Mouse (Mus musculus) CH12.LX (cell line): Measurements from ENCODE around the gene Smo. TPM values are rescaled to one million over a fixed set of nuclear protein-coding genes. Genes with fewer than 3 reads are reported as not detected.

Experiments used
- DNase-seq: peaks from one replicate; pipeline ENCODE4 v3.0.0-alpha.2; 2013; ENCODE audit errors: extremely low read depth
- H3K27ac ChIP-seq: 2 replicates; pipeline ENCODE4 v1.5.1; 2012; ENCODE audit warnings: low read depth, mild to moderate bottlenecking, control low read depth, moderate library complexity; ENCODE audit not compliant: insufficient read depth
- H3K27me3 ChIP-seq: replicated peaks from 2 replicates; pipeline ENCODE3; 2012; ENCODE audit warnings: inconsistent platforms
- H3K36me3 ChIP-seq, 2 experiments: replicated peaks in 1 of 2; 2 replicates each; pipeline versions ENCODE3 to v1.6.1; 2012; ENCODE audit warnings: inconsistent platforms in 1 of 2, low read length in 1 of 2, mild to moderate bottlenecking in 1 of 2, mixed read lengths in 1 of 2, moderate library complexity in 1 of 2; ENCODE audit not compliant: control insufficient read depth in 1 of 2, insufficient read depth in 1 of 2
- H3K4me1 ChIP-seq, 2 experiments: 2 replicates each; pipeline ENCODE4 v1.6.1; 2012; ENCODE audit warnings: inconsistent platforms in 1 of 2, moderate library complexity in 1 of 2; ENCODE audit not compliant: insufficient read depth in 2 of 2, control insufficient read depth in 1 of 2
- H3K4me2 ChIP-seq: 2 replicates; pipeline ENCODE4 v1.6.1; 2012; ENCODE audit warnings: low read depth, mild to moderate bottlenecking, control low read depth; ENCODE audit not compliant: poor library complexity, insufficient read depth, severe bottlenecking
- H3K4me3 ChIP-seq, 3 experiments: fragments of 150-350 bp in 1 of 3; sonication (generic) in 1 of 3; replicated peaks in 1 of 3; 2 replicates each; pipeline versions ENCODE3 to v1.5.1; 2011 to 2012; ENCODE audit warnings: low read depth in 2 of 3, low read length in 2 of 3, mild to moderate bottlenecking in 2 of 3, moderate library complexity in 2 of 3, control low read depth in 1 of 3, improper control_type of control experiment in 1 of 3, inconsistent platforms in 1 of 3, mixed read lengths in 1 of 3; ENCODE audit not compliant: poor library complexity in 1 of 3
- H3K79me2 ChIP-seq: replicated peaks from 2 replicates; pipeline ENCODE4 v1.6.1; 2012; ENCODE audit warnings: mild to moderate bottlenecking, moderate library complexity; ENCODE audit not compliant: control insufficient read depth, poor library complexity, insufficient read depth, severe bottlenecking; ENCODE audit errors: extremely low read depth
- H3K9ac ChIP-seq: 2 replicates; pipeline ENCODE4 v1.6.1; 2012; ENCODE audit warnings: low read depth, mild to moderate bottlenecking, control low read depth, moderate library complexity; ENCODE audit not compliant: insufficient read depth
- H3K9me3 ChIP-seq: replicated peaks from 2 replicates; pipeline ENCODE3; 2012; ENCODE audit warnings: low read length, inconsistent platforms, mixed read lengths
- BHLHE40 ChIP-seq: IDR thresholded peaks from 2 replicates; pipeline ENCODE4 v1.6.1; 2011; ENCODE audit warnings: mild to moderate bottlenecking, low read depth, low read length, improper control_type of control experiment
- CTCF ChIP-seq, 2 experiments: IDR thresholded peaks in 1 of 2; conservative IDR thresholded peaks in 1 of 2; 2 replicates each; pipeline ENCODE4 v1.5.1; 2011 to 2012; ENCODE audit warnings: low read depth in 2 of 2, low read length in 2 of 2, improper control_type of control experiment in 1 of 2, inconsistent platforms in 1 of 2, mild to moderate bottlenecking in 1 of 2, moderate library complexity in 1 of 2
- E2F4 ChIP-seq: IDR thresholded peaks from 2 replicates; pipeline ENCODE4 v1.6.1; 2011; ENCODE audit warnings: low read depth, low read length, improper control_type of control experiment; ENCODE audit not compliant: insufficient replicate concordance
- ELF1 ChIP-seq: IDR thresholded peaks from 2 replicates; pipeline ENCODE4 v1.6.1; 2014; ENCODE audit warnings: low read depth, mild to moderate bottlenecking, inconsistent platforms, low read length, improper control_type of control experiment
- EP300 ChIP-seq: IDR thresholded peaks from 2 replicates; pipeline ENCODE4 v1.6.1; 2011; ENCODE audit warnings: low read length, improper control_type of control experiment
- GABPA ChIP-seq: IDR thresholded peaks from 2 replicates; pipeline ENCODE4 v1.6.1; 2012; ENCODE audit warnings: low read depth, low read length, improper control_type of control experiment, inconsistent platforms; ENCODE audit not compliant: insufficient replicate concordance
- HCFC1 ChIP-seq: IDR thresholded peaks from 2 replicates; pipeline ENCODE4 v1.6.1; 2012; ENCODE audit warnings: low read depth, mild to moderate bottlenecking, inconsistent platforms, low read length, improper control_type of control experiment
- IRF4 ChIP-seq: IDR thresholded peaks from 2 replicates; pipeline ENCODE4 v1.6.1; 2014; ENCODE audit warnings: low read depth, mild to moderate bottlenecking, inconsistent platforms, low read length, improper control_type of control experiment
- JUND ChIP-seq: conservative IDR thresholded peaks from 2 replicates; pipeline ENCODE4 v1.6.1; 2011; ENCODE audit warnings: low read depth, low read length, improper control_type of control experiment
- MAFK ChIP-seq: IDR thresholded peaks from 2 replicates; pipeline ENCODE4 v1.6.1; 2011; ENCODE audit warnings: low read length, improper control_type of control experiment; ENCODE audit not compliant: insufficient replicate concordance
- MAX ChIP-seq: IDR thresholded peaks from 2 replicates; pipeline ENCODE4 v1.6.1; 2011; ENCODE audit warnings: low read length, improper control_type of control experiment
- MXI1 ChIP-seq: IDR thresholded peaks from 2 replicates; pipeline ENCODE4 v1.6.1; 2011; ENCODE audit warnings: mild to moderate bottlenecking, low read depth, low read length, improper control_type of control experiment
- MYC ChIP-seq: IDR thresholded peaks from 2 replicates; pipeline ENCODE4 v1.6.1; 2011; ENCODE audit warnings: low read depth, mild to moderate bottlenecking, improper control_type of control experiment, low read length
- NELFE ChIP-seq: IDR thresholded peaks from 2 replicates; pipeline ENCODE4 v1.6.1; 2011; ENCODE audit warnings: low read depth, low read length, improper control_type of control experiment
- NRF1 ChIP-seq: IDR thresholded peaks from 2 replicates; pipeline ENCODE4 v1.6.1; 2014; ENCODE audit warnings: low read depth, mild to moderate bottlenecking, inconsistent platforms, low read length, improper control_type of control experiment, moderate library complexity
- PAX5 ChIP-seq: IDR thresholded peaks from 2 replicates; pipeline ENCODE4 v1.6.1; 2012; ENCODE audit warnings: low read length, inconsistent platforms, mixed read lengths
- POLR2A ChIP-seq: IDR thresholded peaks from 2 replicates; pipeline ENCODE4 v1.6.1; 2011; ENCODE audit warnings: low read depth, mild to moderate bottlenecking, improper control_type of control experiment, low read length
- RCOR1 ChIP-seq: conservative IDR thresholded peaks from 2 replicates; pipeline ENCODE4 v1.6.1; 2012; ENCODE audit warnings: low read depth, mild to moderate bottlenecking, inconsistent platforms, low read length, improper control_type of control experiment
- SIN3A ChIP-seq: IDR thresholded peaks from 2 replicates; pipeline ENCODE4 v1.6.1; 2012; ENCODE audit warnings: low read length, improper control_type of control experiment, inconsistent platforms
- SMC3 ChIP-seq: IDR thresholded peaks from 2 replicates; pipeline ENCODE4 v1.6.1; 2011; ENCODE audit warnings: low read depth, low read length, improper control_type of control experiment
- TBP ChIP-seq: conservative IDR thresholded peaks from 2 replicates; pipeline ENCODE4 v1.6.1; 2011; ENCODE audit warnings: low read depth, low read length, improper control_type of control experiment
- USF1 ChIP-seq: IDR thresholded peaks from 2 replicates; pipeline ENCODE4 v1.6.1; 2014; ENCODE audit warnings: low read depth, mild to moderate bottlenecking, inconsistent platforms, low read length, improper control_type of control experiment
- ZKSCAN1 ChIP-seq: IDR thresholded peaks from 2 replicates; pipeline ENCODE4 v1.6.1; 2012; ENCODE audit warnings: low read depth, inconsistent platforms, low read length, improper control_type of control experiment, borderline replicate concordance
- ZMIZ1 ChIP-seq: IDR thresholded peaks from 2 replicates; pipeline ENCODE4 v1.6.1; 2012; ENCODE audit warnings: low read depth, mild to moderate bottlenecking, inconsistent platforms, low read length, improper control_type of control experiment
- ZNF384 ChIP-seq: IDR thresholded peaks from 2 replicates; pipeline ENCODE4 v1.6.1; 2012; ENCODE audit warnings: low read depth, low read length, improper control_type of control experiment, inconsistent platforms
- dilution Hi-C: fragments of 300-500 bp; cut with MboI; formaldehyde crosslinking; loops from 2 replicates; pipeline ENCODE4 v1.14.3; 2020; ENCODE audit warnings: low sequenced_read_pairs; ENCODE audit not compliant: extremely low pct_unique_long_range_greater_than_20kb, extremely low pct_ligation_motif_present
- in situ Hi-C: fragments of 300-500 bp; cut with MboI; formaldehyde crosslinking; loops from 3 replicates; pipeline ENCODE4 v1.14.3; 2019; ENCODE audit warnings: low sequenced_read_pairs, low pct_ligation_motif_present, low pct_unique_long_range_greater_than_20kb, mixed read lengths
- polyA plus RNA-seq: library from polyadenylated mRNA; unstranded; fragments of >175 nt; gene quantifications from 2 replicates; pipeline ENCODE4 v1.2.1, GENCODE M21; 2012; ENCODE audit warnings: low read depth; ENCODE audit not compliant: insufficient read length
- total RNA-seq, 2 experiments: library from RNA; depleted of rRNA; stranded (reverse); fragments of 300-350 nt in 1 of 2; fragments of >200 nt in 1 of 2; gene quantifications; 2 replicates each; pipeline ENCODE4 v1.2.3; 2012 to 2014

Smo gene
- total and polyA plus RNA-seq, 3 experiments = 0.04 to 0.17 TPM; not detected in 1

DNA sequence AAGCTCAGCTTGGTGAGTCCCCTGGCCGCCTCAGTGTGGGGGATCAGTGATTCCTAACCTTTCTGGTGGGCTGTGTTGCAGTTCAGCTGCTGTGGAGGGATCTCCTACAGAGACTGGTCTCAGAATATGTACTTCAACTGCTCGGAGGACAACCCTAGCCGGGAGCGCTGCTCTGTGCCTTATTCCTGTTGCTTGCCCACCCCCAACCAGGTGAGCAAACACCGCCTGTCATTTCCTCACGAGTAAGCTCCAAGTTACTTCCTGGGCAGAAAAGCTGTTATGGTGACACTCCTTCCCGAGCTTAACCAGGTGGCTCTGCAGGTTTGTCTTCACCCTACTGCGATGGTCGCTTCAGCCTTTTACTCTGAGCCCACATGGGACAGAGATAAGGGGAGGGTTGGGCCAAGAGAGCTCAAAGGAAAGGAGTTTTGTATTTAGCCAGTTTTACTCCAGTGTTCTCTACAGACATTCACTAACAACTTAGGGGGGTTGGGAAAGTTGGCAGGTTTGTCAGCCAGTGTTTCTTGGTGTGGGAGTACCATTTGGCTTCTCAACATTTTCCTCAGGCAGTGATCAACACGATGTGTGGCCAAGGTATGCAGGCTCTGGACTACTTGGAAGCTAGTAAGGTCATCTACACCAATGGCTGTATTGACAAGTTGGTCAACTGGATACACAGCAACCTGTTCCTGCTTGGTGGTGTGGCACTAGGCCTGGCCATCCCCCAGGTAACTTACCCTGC lies 18.5 kb upstream of the Smo start:
- no peak for TF ChIP-seq MYC
- no peak for TF ChIP-seq GABPA
- TF ChIP-seq NRF1 = no peak
- no peak for TF ChIP-seq USF1
- TF ChIP-seq TBP = no peak
- TF ChIP-seq ZNF384 = no peak
- TF ChIP-seq IRF4 = no peak
- TF ChIP-seq RCOR1 = no peak
- TF ChIP-seq PAX5 = no peak
- TF ChIP-seq SMC3 = no peak
- no peak for TF ChIP-seq POLR2A
- no peak for TF ChIP-seq CTCF (conservative IDR thresholded peaks at IDR 0.05 in 1 of 2, IDR thresholded peaks at IDR 0.05 in 1 of 2; ENCODE audit: low read depth in 2 of 2, low read length in 2 of 2)
- TF ChIP-seq MXI1 = no peak
- TF ChIP-seq BHLHE40 = no peak
- no peak for TF ChIP-seq NELFE
- no peak for TF ChIP-seq MAFK
- TF ChIP-seq JUND = no peak
- TF ChIP-seq E2F4 = no peak
- dilution Hi-C loops (no loop called here), in situ Hi-C loops (no loop called here)
- H3K27me3 ChIP-seq = no peaks in the 10 kb centered on the region
- H3K79me2 ChIP-seq = no peaks in the 10 kb centered on the region
- H3K9me3 ChIP-seq = no peaks in the 10 kb centered on the region
- H3K4me2 ChIP-seq = no peak overlapping the region
- peaks cover 0 to 5% of the 10 kb centered on the region in 2 experiments; a peak in 1 of 4 replicates for H3K4me1 ChIP-seq
- no peak for DNase-seq
- no peak overlapping the region for H3K27ac ChIP-seq
- H3K9ac ChIP-seq = no peak overlapping the region
- H3K4me3 ChIP-seq = no peak overlapping the region
- peaks cover 10 to 52% of the 10 kb centered on the region in 2 experiments for H3K36me3 ChIP-seq

DNA sequence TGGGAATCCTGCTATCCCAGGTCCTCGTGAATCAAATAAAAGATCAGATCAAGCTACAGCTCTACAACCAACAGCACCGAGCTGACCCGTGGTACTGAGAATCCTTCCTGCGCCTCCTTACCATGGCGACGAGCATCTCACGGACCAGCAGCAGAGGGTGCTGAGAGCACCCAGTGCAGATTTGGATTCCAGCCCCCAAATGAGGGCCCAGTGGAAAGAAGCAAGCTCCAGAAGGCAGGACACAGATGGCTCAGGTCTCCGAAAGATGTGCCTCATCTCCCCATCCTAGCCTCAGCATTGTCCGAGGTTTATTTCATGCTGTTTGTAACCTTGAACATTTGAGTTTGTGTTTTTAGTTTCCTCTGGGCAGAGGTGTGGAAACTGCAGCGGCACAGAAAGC lies 17.8 kb upstream of the Smo start:
- in situ Hi-C loops = no loop called here
- H3K4me3 ChIP-seq = no peak overlapping the region

More for the DNA sequence above, 17.8 kb upstream of the Smo start:
- H3K27ac ChIP-seq = no peak overlapping the region
- H3K9me3 ChIP-seq = no peaks in the 10 kb centered on the region
- H3K9ac ChIP-seq = no peak overlapping the region
- dilution Hi-C loops = no loop called here
- no peaks in the 10 kb centered on the region for H3K27me3 ChIP-seq
- H3K4me1 ChIP-seq = no peaks in the 10 kb centered on the region
- H3K36me3 ChIP-seq = peaks cover 10 to 48% of the 10 kb centered on the region in 2 experiments
- TF ChIP-seq ZMIZ1 (no peak), HCFC1 (no peak), SIN3A (no peak), MXI1 (no peak), ZKSCAN1 (no peak), MAX (no peak), ELF1 (no peak), EP300 (no peak), ZNF384 (no peak)
- H3K79me2 ChIP-seq = no peaks in the 10 kb centered on the region
- no peak for DNase-seq
- H3K4me2 ChIP-seq = no peak overlapping the region
